Mouse (Mus musculus): Measurements from ENCODE around the gene Ypel5.

- no peak for TF ChIP-seq CTCF (IDR thresholded peaks at IDR 0.05; ENCODE audit: extremely low read depth, insufficient read length, insufficient replicate concordance, low read depth, low read length)
- no peak for TF ChIP-seq POLR2A (IDR thresholded peaks at IDR 0.05; ENCODE audit: low read depth, low read length)
Observed at GRCm38 (mm10) chr17:72844949-72845490, 8.8 kb downstream of the Ypel5 start.
